Mouse (Mus musculus) kidney, postnatal 14 days (tissue): ENCODE results near the gene Tomm6.
"Not testable (repeated sequence)": the region's sequence is repeated elsewhere in the genome, so short reads cannot be mapped to it uniquely, and the experiment has no call there.

Source experiments
- DNase-seq: peaks from one replicate; pipeline ENCODE4 v3.0.0; 2022; ENCODE audit warnings: mixed read lengths

Gene Tomm6

DNA sequence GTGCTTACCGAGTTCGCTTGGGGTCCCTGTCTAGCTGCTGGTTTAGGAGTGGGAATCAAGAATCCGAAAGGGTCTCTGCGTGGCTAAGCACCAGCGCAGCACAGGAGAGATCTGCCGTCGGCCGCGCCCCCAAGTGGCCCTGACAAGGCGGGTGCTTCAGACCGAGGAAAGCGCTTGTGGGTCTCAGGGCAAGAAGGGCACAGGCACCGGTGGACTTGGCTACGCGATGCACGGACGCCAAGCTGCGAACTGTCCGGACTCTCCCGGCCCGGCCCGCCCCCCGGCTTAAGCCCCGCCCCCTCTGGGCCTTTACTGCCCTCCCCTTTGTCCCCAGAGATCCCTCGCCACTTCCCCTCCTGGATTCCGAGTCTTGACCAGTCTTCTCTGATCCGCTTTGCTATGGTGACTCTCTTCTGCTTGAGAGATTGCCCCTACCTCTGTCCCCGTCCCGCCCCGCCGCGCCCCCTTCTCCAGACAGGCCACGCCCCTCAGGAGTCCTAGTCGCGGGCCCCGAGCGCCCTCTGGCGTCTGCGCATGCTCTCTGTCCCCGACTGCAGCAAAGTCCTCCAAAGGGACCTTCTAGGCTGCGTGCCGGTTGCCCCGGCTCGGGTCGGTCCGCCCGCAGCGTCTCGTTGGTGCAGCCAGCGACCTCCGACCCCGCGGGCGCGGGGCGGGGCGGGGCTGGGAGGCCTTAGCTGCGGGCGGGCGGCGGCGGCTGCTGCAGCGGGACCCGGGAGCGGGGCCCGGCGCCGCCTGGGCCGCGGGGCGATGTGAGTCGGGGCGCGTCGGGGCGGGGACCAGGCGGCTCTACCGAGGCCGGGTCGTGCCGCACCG lies 6.5 kb upstream of the Tomm6 start, which contains the start of gene Prickle4:
Gene Prickle4, minus strand, starts transcription at position 234 of the 834 bp plus-strand sequence.
- peak; percentile 99 for DNase-seq

DNA sequence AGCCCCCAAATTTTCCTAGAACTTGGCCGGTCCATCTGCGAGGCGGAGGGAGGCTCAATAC lies 6.1 kb upstream of the Tomm6 start, which contains the start of gene Gm21981:
Gene Gm21981, minus strand, starts transcription at position 14 of the 61 bp plus-strand sequence.
- no peak for DNase-seq

DNA sequence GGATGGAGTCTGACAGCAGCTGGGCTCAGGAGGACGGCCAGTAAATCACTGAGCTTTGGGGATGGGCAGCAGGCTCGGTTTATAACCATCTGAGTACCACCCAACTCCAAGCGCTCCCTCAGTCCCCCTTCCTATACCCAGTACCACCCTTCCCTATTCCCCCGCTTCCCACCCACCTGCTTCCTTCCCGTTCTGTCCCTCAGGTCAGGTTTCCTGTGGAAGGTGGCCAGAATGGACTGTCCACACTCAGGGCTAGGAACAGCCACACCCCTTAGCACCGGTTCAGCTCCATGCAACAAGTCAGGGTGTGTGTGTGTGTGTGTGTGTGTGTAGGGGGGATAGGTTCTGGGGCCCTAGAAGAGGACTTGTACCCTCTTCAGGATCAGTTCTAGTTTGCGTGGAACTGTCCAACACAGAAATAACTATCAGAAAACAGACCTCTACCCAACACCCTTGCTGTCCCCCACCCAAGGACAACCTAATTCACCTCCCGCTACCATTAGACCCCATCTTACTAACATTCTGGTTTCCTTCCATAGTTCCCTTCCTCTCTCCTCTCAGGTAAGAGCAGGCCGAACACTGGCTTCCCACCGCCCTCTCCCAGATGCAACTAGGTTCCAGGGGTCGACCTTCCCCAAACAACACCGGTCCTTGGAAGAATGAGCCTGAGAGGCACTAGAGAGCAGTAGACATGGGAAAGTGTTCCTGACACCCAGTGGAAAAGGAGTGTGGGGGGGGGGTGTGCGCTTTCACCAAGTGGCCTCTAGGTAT lies 5.7 kb upstream of the Tomm6 start:
- DNase-seq = peak; percentile 62

DNA sequence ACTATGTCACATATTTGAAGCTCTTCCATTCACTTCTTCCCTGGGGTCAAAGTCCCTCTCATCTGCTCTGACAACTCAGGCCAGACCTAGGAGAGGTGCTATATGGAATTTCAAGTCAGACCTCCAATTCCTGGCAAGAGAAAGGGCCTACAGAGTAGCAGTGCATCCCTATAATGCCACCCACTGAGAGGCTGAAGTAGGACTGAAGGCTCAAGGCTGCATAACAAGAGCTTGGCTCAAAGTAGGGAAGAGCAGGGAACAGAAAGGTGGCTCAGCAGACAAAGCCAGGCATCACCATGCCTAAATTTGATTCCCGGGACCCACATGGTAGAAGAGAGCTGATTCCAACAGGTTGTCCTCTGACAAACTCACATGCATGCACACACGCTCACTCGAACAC lies 3.5 kb upstream of the Tomm6 start:
- DNase-seq = no peak

DNA sequence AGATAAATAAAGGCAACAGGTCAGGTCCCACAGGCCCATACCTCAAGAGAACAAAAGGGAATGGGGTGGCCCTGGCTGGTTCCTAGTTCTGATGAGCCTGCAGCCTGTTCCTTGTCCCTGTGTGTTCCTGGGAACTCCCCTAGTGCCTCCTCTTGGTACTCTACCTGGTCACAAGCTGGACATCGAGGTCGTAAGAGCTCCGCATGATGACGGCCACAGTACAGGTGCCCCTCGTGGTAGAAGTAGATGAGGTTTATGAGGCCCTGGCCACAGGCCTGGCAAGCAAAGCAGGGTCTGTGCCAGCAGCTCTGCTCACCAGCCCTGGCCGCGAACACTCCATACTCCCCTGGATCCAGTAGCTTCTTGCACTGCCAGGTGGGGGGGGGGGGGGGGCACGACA lies 1.7 kb upstream of the Tomm6 start:
- no peak for DNase-seq

DNA sequence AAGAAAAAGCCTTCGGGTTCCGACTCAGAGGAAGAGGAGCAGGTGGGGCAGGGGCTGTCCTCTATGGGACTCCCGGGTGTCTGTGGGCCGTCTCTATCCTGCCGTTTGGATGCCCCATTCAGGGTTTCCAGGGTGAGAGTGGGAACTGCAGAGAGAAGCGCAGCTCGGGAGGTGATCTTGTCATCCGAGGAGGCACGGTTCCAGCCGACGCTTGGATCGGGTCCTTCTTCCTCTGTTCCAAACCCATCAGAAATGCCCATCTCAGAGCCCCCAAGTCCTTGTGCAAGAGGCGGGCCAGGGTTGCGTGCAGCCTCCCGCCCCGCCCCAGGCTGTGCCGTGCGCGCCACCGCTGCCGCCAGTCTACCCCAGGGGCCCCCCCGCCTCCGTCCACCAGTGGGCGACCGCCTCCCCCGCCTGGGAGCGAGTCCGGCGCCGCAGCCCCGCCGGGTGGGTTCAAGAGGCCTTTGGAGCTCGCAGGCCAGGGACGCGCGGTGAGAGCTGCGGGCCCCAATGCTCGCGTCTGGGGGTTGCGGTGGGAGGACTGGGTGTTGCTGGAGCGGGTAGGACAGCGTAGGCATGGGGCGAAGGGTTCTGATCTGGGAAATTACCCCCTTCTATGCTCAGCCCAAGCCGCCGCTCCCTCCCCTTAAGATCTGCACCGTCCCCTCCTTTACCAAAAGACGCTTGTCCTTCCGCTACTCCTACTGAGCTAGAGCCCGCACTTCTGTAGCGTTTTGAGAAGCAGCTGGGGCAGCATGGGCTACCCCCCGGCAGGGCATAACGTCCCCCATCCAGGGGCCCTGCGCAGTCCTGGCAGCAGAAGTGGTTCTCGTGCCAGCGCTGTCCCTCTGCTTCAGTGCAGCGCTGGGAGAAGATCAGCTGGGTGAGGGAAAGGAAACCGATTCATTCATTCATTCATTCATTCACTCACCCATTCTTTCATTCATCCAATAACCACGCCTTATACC lies 706 bp upstream of the Tomm6 start, which contains the start of gene Frs3:
Gene Frs3, plus strand, starts transcription at position 423 of the 968 bp plus-strand sequence.
- DNase-seq = peak; percentile 81

DNA sequence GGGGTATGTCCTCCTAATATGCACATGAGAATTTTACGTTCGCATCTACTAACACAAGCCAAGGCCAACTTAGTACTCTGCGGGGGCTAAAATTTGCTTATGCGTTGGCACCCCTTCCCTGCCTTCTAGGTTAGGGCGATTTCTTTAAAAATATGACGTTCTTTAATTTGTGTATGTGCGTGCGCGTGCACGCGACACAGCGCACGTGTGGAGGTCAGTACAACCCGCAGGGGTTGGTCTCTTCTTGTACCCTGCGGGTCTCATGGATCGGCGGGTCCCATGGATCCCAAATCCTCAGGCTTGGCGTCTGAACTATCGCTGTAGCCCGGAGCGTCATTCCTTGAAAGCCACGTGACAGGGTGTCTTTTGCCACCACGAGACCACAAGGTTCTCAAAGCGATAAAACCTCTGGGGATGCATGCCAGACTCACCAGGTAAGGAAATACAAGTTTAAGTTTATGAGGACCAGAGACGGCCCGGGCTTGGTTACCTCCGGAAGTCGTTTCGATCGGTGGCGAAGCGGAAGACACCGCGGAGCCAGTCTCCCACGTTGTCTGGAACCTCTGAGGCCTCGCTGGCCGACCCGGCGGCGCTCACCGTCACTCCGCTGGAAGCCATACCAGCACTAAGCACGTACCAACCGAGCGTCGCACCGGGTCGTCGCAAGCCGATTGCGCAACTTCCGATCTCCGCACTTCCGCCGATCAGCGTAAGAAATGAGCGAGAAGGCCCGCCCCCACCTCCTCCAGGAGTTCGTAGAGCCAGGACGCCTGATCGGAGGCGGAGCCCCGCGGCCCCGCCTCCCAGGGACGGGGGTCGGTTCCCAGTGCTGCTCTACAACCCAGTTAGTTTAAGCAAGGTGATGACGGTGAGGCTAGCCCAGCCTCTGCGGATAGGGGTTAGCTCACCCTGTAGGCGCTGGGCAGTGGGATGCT lies 510 bp downstream of the Tomm6 start:
- DNase-seq = peak; percentile 98

DNA sequence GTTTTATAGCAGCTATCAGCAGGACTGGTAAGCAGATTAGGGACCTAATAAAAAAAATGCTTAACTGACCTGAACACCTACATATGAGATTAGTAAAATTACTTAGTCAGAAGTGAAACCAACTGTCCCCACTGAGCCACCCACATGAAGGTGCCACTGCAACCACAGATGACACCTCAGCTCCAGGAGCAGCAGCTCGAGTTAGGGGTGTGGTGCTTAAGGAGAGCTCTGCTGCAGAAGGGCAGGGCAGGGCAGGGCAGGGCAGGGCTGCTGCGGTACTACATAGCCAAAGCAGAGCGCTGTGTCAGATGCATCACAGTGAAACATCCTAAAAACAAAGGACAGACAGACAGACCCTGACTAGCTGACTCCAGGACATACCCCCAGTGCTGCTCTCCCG lies 5.3 kb downstream of the Tomm6 start:
- no peak for DNase-seq

DNA sequence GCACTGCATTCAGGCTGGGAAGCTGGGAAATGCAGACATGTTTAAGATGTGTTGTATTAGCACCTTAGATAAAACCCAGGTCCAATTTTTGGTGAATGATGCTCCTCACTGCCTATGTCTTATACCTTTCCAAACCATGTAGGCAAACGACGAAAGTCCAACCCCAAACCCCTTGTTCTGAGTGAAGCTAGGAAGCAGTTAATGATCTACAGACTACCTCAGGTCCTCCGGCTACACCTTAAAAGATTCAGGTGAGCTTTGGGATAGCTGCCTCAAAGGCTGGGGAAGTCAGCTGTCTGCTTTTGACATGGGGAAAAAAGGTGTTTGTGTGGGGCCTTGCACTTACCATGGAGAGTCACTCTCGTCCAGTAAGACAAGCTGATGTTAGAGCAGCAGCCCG lies 9.5 kb downstream of the Tomm6 start:
- DNase-seq = no peak

DNA sequence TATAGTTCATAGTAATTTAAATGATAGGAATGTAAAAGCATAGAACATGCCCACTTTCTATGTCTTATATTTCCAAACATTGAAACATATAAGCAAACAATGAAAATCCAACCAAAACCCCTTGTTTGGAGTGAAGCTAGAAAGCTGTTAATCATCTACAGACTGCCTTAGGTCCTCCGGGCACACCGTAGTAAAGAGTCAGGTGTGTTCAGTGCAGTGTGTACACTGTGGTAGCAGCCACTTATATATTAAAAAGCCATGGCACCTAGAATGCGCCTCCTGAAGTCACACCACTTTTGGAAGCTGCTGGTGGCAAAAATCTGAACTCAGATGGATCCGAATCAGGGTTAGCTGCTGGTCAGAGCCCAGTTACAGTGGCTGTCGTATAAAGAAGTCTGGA lies 9.9 kb downstream of the Tomm6 start:
- DNase-seq = no peak

DNA sequence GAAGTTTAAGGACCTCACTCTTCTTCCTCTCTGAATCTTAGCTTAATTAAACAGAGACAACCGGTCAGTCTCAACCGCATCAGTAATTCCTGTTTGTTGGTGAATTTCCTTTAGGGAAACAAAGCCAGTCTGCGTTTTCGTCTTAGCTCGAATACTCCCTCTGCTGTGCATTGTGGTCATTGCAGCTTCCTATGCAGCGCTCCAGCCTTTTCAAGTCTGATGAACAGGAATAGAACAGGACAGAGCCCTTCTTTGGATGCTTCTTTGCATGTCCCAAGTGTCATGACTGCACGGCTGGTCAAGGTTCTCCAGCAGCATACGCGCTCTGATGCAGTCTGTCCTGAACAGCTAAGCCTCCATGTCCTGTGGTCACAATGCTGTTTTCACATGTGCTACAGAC lies 11.6 kb downstream of the Tomm6 start:
- DNase-seq = peak; percentile 80

DNA sequence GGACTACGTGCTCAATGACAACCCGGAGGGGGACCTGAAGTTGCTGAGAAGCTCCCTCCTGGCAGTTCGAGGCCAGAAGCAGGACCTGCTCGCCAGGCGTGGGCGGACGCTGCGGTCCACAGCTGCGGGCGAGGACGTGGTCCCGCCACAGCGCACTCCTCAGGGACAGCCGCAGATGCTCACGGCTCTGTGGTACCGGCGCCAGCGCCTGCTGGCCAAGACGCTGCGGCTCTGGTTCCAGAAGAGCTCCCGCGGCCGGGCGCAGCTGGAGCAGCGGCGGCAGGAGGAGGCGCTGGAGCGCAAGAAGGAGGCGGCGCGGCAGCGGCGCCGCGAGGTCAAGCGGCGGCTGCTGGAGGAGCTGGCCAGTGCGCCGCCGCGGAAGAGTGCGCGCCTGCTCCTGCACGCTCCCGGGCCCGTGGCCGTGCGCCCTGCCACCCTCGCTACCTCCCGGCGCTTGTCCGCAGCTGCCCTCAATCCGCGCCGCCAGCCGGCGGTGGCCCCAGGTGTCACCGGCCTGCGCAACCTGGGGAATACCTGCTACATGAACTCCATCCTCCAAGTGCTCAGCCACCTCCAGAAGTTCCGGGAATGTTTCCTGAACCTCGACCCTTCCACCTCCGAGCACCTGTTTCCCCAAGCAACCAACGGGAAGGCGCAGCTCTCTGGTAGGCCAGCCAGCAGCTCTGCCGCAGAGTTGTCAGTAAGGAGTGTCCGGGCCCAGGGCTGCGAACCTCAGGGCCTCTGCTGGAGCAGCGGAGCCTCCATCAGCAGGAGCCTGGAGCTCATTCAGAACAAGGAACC lies 15.7 kb downstream of the Tomm6 start:
- DNase-seq = peak; percentile 84

DNA sequence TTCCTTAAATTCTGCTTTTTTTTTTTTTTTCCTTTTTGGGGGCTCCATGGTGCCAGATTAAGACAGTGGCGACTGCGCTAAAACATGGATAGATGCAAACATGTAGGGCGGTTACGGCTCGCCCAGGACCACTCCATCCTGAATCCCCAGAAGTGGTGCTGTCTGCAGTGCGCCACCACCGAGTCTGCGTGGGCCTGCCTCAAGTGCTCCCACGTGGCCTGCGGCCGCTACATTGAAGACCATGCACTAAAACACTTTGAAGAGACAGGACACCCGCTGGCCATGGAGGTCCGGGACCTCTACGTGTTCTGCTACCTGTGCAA lies 16.2 kb downstream of the Tomm6 start:
- DNase-seq = no peak

DNA sequence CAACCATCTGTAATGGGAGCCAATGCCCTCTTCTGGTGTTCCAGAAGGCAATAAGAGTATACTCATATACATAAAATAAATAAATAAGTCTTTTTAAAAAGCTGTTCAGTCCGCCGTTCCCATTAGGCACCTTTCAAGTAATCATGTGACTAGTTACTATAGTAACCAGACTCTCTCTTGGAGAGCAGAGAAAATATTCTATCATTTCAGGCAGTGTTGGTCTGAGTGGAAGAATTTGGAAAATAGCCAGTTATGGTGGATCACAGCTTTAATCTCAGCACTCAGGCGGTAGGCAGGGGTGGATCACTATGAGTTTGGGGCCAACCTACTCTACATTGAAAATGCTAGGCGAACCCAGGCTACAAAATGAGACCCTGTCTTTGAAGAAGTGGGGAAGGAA lies 19.0 kb downstream of the Tomm6 start:
- no peak for DNase-seq

DNA sequence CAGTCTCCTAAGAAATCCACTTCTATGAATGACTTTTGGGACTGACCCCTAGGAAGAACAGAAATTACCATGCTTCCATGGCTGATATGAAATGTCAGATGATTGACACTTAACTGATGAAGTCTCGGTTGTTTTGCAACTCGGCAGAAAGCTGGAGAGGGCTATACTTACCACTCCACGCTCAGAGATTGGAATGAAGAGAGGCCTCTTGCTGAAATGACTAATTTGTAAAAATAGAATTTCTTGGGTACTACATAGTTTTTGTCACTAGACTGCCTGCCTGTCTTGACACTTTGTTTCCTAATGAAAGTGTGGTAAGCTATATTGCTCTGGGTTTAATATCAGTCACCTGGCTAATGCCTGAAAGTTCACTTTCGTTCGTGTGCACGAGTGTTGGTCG lies 23.7 kb downstream of the Tomm6 start:
- DNase-seq = no peak

DNA sequence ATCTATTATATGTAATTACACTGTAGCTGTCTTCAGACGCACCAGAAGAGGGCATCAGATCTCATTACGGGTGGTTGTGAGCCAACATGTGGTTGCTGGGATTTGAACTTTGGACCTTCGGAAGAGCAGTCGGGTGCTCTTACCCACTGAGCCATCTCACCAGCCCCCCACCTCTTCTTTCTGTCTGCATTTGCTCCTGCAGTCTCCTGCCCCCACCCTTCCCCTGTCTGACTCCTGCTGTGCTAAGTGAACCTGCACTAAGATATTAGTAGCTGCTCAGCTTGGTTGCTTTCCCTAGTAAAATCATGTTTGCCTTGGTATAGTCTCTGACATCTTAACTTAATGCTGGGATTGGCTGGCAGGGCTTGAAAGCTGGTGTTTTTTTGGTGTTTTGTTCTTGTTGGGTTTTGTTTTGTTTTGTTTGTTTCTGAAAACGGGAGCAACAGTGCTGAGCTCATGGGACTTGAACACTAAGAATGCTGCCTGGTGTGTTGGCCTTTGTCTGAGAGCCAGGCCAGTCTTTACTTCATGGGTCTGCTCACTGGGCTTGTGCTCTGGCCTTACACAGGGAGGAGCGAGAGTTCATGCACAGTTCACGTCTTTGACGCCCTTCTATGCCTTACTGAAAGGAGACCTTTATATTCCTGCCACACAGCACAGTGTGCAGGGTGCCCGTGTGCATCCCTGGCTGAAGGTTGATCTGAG lies 25.0 kb downstream of the Tomm6 start:
- DNase-seq = no peak

DNA sequence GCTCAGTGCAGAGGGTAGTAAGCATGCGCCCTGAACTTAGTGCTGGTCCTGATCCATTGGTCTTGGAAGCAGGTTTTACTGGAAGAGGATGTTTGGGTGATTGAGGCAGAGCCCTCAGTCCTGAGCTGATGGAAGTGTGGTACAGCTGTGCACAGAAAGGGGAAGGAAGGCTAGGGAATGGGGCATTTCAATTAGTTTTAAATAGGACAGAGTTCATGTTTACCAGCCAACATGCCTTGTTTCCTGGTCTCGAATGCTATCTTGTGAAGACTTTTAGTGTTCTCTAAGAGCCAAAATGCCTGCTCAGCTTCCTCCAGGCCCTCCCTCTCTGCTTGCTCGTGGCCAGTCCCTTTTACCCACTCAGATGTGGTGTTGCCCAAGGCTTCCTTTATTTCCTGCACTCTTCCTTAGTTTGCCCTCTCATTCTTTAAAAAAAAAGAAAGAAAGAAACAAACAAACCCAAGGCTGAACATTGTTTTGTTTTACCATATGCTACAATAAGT lies 29.4 kb downstream of the Tomm6 start:
- DNase-seq = no peak

DNA sequence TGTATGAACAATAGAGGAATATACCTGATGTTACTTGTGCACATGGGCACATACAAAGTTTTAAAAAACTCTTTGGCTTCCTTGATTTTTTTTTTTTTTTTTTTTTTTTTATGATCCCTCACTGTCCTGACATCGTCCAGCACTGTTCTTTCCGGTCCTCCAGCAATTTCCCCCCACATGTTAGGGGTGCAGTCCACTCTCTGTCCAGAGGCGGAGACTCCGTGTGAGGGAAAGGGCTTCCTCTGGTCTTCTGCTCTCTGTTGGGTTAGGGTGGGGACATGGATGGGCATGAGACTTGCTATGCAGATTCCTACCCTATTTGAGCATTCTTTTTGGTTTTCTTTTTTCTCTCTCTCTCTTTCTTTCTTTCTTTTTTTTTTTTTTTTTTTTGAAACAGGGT lies 30.3 kb downstream of the Tomm6 start:
- DNase-seq = no peak

DNA sequence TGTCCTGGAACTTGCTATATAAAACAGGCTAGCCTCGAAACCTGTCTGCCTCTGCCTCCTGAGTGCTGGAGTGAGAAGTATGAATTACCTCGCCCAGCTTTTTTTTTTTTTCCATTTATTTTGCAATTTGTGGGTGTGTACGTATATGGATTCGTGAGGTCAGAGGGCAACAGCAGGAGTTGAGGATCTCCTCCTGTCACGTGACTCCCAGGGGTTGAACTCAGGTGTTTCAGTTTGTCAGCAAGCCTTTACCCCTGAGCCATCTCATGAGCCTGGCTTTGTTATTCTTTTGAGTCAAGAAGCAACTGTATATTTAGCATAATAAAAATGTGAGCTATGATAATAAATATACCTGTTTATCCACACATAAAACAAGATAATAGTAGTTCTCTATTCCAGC lies 32.5 kb downstream of the Tomm6 start:
- DNase-seq = no peak

DNA sequence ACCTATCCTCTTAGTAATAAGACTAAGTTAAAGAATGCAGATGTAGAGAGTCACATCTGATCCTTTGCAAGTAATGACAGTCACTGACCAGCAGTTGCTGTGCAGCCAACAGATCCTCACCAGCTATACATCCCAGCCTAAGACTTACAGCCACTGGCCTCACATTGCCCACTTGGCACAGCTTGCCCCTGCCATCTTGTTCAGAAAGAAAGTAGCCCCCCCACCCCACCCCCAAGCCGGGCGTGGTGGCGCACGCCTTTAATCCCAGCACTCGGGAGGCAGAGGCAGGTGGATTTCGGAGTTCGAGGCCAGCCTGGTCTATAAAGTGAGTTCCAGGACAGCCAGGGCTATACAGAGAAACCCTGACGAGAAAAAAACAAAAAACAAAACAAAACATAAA lies 33.8 kb downstream of the Tomm6 start:
- not testable (repeated sequence) for DNase-seq

DNA sequence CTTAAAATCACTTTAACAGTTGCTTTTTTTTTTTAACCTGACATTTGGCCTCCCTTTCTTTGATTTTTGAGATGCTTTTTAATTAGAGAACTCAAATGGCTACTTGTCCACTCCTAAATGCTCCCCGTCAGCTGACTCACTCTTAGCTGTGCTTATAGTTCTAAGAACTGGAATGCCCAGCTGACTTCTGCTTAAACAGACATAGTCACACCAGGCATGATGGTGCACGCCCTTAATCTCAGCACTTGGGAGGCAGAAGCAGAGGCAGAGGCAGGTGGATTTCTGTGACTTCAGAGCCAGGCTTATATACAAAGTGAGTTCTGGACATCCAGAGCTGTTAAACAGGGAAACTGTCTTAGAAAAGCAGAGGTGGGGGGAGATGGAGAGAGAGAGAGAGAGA lies 36.2 kb downstream of the Tomm6 start:
- DNase-seq = no peak
